Mouse (Mus musculus) inflammation-experienced regulatory T-cells, adult 6 months (primary cell): ENCODE results near the gene Irf3. TPM values are rescaled to one million over a fixed set of nuclear protein-coding genes. Genes with fewer than 3 reads are reported as not detected.
"Not testable (repeated sequence)": the region's sequence is repeated elsewhere in the genome, so short reads cannot be mapped to it uniquely, and the experiment has no call there.

Source experiments
- ATAC-seq: one replicate; pipeline ENCODE4 v1.8.0; 2017
- polyA plus RNA-seq, 3 experiments: library from polyadenylated mRNA; unstranded; fragments of 100-300 nt; shearing (Covaris generic); gene quantifications; one replicate each; pipeline ENCODE4 v1.2.1; 2017

The Irf3 gene
- polyA plus RNA-seq, 3 experiments from 2014 or later = 83.6 to 119 (median 115) TPM

- no peak for ATAC-seq
These were observed 11.0 kb downstream of the Irf3 start for GRCm38 (mm10) chr7:45008411-45008810.

- ATAC-seq = no peak
These were observed 14.6 kb downstream of the Irf3 start for GRCm38 (mm10) chr7:45012011-45012410.

- no peak for ATAC-seq
These were observed 15.4 kb downstream of the Irf3 start for GRCm38 (mm10) chr7:45012824-45013223.

GRCm38 (mm10) chr7:45013366-45014095 lies 16.1 kb downstream of the Irf3 start:
- ATAC-seq = no peak

DNA sequence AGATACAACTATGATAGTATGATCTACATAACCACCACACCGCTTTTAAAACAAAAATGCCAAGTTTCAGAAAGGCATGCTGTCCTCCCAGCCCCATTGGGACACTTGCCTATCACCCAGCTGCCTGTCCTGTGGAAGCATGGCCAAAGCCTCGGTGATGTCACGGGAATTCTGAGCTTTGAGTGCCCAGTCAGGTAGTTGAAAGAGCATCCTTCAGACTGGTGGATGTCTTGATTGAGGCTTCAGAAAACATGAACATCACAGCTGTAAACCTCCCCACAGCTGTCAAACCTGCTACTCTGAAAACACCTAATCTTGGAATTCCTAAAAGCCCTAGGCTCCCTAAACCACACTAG lies 16.6 kb downstream of the Irf3 start:
- no peak for ATAC-seq

- ATAC-seq = no peak
These were observed 18.0 kb downstream of the Irf3 start for GRCm38 (mm10) chr7:45015344-45015956.

DNA sequence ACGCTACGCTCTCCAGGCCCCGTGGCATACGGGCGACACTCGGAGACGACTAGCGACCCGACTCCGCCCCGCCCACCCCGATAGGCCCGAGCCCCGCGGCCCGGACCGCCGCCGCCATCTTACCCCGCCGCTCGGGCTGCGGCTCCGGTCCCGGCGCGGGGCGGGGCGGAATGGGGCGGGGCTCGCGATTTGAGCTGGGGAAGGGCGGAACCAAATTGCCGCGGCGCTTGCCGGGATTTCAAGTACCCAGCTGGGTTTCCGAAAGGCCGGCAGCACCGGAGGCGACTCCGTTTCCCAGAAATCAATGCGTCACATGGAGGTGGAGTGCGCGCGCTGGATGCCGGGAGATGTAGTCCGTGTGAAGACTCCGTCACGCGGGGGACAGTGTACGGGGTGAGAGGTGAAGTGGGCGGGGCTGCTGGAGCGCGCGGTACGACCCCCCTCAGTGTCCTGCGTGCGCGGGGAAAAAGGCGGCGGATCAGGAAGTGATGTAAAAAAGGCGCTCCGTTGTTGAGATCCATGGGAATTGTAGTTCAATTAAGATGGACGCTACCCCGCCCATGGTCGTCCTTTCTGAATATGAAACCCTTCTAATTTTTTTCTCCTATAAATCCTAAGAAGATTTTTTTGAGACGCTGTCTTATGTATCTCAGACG lies 18.6 kb downstream of the Irf3 start, which contains the start of gene Scaf1:
Gene Scaf1 (minus strand): TSS at position 407 of the 656 bp plus-strand sequence.
- peak; percentile 78 for ATAC-seq

DNA sequence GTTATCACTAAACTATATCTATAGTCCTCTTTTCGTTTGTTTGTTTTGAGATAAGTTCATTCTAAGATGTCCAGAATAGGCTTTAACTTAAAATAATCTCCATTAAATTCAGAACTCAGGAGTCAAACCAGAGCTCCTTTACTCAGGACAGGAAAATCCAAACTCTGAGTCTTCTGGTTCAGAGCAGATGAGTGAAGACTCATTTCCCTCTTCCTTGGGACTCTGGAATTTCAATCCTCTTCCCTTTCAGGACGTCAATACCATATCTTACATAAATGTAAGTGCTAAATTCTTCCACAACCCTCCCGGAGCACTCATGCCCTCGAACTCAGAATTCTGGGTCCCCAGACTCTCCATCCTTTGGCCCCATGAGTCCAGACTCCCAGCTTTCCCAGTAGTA lies 19.3 kb downstream of the Irf3 start:
- no peak for ATAC-seq

DNA sequence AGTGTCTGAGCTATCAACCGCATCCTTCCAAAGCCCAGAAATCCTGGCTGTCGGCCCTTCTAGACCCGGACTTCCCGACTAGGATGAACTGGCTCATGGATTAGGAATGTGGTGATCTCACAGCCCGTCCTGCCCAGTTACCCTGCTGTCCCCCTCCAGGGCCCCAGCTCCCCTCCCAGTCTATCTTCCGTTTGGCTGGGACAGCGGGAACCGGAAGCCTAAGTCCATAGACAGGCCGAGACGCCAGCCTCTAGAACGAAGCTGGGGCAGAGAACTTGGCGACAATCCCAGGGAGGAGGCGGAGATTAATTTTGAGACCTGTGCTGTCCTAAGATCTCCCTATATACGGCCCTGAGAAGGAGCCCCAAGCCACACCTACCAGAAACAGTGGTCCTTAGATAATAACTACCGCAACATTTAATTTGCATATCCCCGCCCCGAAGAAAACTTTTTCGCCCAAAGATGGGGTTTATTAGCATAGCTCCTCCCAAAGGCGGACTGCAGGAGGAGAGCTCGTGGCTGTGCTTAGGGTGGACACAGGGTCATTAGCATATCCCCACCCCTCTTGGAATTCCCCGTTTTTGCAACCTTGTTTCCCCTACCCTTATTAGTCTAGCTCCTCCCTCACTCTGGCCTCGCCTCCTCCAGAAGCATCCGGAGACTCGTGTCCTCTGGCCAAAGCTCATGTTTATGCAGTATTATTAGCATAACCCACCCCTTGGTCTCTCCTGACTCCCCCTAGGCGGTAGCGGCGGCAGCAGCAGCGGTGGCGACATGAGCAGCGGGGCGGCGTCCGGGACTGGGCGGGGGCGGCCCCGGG lies 20.0 kb downstream of the Irf3 start, which contains the start of gene Rras:
Gene Rras (plus strand): TSS at position 720 of the 820 bp plus-strand sequence.
- peak; percentile 83 for ATAC-seq

DNA sequence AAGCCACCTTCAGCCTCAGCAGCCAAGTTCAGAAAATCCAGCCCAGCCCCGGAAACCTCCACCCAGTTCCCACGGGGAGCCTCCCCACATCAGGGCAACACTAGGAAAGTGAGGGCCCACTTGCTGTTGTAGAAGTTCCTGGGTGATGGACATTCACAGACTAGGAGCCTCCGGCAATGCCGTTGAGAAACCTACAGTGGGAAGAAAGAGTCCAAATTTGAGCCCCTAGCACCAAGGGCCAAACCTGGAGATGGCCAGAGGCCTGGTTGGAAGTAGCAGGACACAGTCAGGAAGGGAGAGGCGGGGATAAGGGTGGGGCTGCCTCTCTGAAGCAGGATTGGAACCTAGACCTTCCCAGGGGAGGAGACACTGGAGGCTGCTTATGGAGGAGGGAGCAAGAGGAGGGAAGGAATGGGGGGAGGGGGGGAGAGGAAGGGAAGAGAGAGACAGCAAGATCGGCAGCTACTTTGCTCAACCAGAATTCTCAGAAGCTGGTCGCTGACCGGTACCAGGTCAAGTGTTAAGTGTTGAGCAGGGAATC lies 21.7 kb downstream of the Irf3 start:
- no peak for ATAC-seq

- ATAC-seq = no peak
These were observed 22.8 kb downstream of the Irf3 start for GRCm38 (mm10) chr7:45020225-45020624.

GRCm38 (mm10) chr7:45023711-45024110 lies 26.3 kb downstream of the Irf3 start:
- not testable (repeated sequence) for ATAC-seq

DNA sequence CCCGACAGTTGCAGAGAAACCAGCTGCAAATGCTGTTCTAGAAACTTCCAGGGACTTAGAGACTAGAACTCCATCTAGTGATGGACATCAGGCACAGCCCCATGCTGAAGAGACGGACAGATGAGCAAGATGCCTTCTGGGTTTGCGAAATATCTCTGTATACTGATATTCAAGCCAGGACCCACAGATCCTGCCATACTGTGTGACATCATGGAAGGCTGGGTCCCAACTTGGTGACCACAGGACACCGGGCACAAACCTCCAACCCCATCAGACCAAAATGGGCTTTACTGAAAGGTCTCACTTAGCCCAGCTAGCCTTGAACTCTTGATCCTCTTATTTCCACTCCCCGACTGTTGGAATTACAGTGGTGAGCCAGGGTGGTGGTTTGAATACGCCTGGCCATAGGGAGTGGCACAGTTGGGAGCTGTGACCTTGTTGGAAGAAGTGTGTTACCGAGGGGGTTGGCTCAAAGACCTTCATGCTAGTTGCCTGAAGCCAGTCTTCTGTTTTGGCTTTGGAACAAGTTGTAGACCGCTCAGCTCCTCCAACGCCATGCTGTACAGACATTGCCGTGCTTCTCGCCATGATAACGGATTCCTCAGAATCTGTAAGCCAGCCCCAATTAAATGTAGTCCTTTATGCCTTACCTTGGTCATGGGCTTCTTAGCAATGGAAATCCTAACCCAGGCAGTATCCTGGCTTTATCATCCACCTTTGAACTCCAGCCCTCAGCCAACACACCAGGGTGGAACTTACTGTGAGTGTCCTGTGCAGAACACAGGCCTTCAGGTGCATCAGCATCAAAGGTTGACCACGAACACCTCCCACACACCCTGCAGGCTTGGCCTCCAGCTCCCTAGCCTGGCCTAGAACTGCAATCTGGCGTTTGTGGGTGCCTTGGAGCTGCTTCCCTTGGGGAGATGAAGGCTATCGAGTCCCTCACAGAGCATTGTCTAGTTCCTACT lies 27.1 kb downstream of the Irf3 start:
- no peak for ATAC-seq

DNA sequence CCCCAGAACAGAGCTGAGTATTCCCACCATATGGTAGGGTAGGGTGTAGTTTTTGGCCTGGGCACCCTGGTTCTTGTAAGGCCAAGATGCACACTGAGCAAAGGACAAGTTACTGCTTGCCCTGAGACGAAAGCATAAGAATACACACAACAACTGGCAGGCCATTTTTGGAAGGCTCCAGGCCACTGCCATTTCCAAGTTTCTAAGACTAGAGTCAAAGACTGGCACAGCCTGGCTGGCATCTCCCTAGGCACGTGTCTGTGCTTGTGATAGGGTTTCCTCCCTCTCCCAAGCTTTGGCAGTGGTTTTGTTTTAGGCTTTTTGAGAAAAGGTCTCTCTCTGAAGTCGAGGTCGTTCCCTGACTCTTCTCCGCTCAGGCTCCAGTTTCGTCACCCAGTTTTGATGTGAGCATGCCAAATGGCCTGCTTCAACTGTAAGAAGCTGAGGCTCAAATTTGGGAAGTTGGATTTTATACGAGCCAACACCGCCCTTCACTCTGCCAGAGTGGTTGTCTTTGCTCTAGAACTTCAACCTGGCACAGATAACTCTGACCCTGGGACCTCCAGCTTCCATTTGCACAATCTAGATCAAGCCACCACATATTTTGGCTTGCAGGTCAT lies 28.3 kb downstream of the Irf3 start:
- no peak for ATAC-seq

DNA sequence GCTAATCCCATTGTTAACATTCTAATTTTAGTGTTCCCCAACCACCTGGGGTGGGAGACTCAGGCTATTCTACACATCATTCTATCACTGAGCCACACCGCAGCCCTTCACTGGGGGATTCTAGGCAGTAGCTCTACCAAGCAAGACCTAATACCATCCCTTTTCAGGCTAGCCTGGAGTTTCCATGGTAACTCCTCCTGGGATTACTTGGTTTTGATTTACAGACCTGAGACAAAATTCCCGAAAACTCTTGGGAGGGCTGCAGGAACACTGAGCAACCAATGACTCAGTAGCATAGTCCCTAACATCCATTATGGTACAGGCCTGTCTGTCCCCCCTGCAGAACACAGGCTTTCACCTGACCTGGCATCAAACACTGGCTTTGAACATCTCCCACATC lies 28.8 kb downstream of the Irf3 start:
- ATAC-seq = no peak

DNA sequence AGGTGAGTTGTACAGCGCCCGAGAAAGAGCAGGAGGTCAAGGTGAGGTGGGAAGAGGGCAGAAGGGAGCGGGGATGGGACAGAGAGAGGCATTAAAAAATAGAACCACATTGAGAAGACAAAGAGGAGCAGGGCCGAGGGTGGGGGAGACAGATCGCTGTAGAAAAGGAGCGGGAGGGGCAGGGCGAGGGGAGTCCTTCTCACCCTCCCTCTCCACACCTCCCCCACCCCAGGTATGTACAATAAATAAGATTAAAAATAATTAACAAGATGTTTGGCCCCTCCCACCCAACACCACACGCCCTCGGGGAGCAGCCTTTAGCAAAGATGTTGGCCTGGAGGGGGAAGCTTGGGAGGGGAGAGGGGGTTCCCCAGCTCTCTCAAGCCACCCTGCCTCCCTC lies 30.3 kb downstream of the Irf3 start:
- no peak for ATAC-seq

DNA sequence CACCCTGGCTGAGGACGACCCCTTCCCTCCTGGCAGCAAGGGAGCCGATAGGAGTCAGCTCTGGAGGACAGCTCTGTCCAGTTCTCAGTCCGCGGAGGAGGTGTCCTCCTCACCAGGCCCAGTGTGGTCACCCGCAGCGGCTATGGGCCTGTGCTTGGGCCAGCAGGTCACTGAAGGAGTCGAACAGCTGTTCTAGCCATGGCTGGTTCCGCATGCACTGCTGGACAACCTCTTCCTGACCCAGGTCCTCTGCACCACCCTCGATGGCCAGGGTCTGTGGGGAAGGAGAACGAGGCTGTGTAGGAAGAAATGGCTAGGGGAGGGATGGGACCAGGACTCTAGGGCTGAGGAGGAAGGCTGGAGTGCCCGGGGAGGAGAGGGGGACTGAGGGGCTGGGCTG lies 30.9 kb downstream of the Irf3 start:
- no peak for ATAC-seq

DNA sequence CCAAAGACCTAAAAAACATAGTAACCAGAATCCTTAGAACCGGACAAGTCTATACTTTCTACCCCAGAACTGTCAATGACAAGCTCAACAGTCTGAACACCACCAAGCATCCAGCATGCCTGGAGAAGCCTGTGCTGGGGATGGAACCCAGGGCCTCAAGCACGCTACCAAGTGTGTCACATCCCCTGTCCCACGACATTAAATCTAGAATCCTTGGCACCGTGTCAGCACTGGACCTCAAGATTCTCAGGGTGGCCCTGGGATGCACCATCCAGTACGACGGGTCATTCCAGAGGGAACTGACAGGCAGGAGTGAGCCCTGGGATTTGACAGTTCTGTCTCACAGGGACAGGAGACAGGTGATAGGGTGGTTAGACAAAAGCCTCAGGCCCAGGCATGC lies 32.5 kb downstream of the Irf3 start:
- ATAC-seq = no peak

DNA sequence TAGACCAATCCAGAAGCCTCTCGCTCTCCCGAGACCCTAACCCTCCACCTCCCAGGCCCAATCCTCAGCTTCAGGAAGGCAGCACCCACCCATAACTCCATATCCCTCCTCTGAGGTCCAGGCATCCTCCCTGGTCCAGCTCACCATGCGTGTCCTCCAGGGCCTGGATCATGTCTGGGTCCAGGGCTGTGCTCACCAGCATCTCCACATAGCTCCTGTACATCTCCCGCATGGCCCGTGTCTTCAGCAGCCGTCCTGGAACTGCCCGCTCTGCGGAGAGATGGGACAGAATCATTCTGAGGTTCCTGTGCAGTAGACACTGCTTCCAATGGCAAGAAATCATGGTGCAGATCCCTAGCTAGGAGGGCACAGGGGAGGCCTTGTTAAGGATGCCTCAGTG lies 33.4 kb downstream of the Irf3 start:
- no peak for ATAC-seq

DNA sequence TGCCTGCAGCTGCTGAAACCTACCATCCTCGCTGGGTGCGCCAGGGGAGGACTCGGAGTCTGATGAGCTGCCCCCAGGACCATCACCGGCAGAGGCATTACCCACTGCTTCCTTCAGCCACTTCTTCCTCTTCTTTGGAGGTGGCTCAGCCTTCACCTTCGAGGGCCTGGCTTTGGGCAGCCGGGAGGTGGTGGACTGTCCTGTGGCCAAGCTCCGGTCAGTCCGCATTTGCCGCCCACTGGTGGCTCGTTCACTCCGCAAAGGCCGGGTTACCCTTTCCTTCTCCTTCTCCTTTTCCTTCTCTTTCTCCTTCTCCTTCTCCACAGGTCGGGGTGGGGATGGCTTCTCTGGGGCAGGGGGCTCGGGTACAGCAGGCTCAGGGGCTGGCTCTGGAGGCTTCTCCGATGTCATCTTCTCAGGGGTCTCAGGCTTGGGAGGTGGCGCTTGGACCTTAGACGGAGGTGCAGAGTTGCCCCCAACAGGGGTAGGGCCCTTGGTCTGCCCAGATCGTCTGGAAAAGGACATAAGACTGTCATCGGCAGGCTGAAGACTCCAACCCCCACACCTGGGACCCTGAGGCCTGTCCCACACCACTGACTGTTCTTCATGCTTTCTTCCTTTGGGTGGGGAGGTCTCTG lies 36.4 kb downstream of the Irf3 start:
- no peak for ATAC-seq
